Mouse (Mus musculus) lung, embryonic 16.5 days (tissue): ENCODE results near the gene Dennd1b. TPM values are rescaled to one million over a fixed set of nuclear protein-coding genes. Genes with fewer than 3 reads are reported as not detected.

Source experiments
- ATAC-seq: fragments of 200-750 bp; cut with Nextera tagmentation; 2 replicates; pipeline ENCODE4 v1.8.0; 2017; ENCODE audit warnings: low read depth, mild to moderate bottlenecking, moderate library complexity
- H3K27ac ChIP-seq: fragments of 300-500 bp; sonication (generic); 2 replicates; pipeline ENCODE4 v1.5.1; 2014; ENCODE audit warnings: mild to moderate bottlenecking, control low read depth, low read length
- H3K27me3 ChIP-seq: fragments of 300-500 bp; sonication (generic); 2 replicates; pipeline ENCODE4 v1.6.1; 2014; ENCODE audit warnings: low read depth, low read length, mixed read lengths; ENCODE audit not compliant: control insufficient read depth, insufficient read depth
- H3K36me3 ChIP-seq: fragments of 300-500 bp; sonication (generic); 2 replicates; pipeline ENCODE4 v1.6.1; 2014; ENCODE audit warnings: low read length; ENCODE audit not compliant: control insufficient read depth, insufficient read depth
- H3K4me1 ChIP-seq: fragments of 300-500 bp; sonication (generic); replicated peaks from 2 replicates; pipeline ENCODE4 v1.6.1; 2014; ENCODE audit warnings: low read length, mixed read lengths; ENCODE audit not compliant: control insufficient read depth, insufficient read depth
- H3K4me2 ChIP-seq: fragments of 300-500 bp; sonication (generic); 2 replicates; pipeline ENCODE4 v1.6.1; 2014; ENCODE audit warnings: low read depth, low read length, control low read depth
- H3K4me3 ChIP-seq: fragments of 300-500 bp; sonication (generic); 2 replicates; pipeline ENCODE4 v1.5.1; 2014; ENCODE audit warnings: mild to moderate bottlenecking, low read length, control low read depth
- H3K9ac ChIP-seq: fragments of 300-500 bp; sonication (generic); 2 replicates; pipeline ENCODE4 v1.6.1; 2014; ENCODE audit warnings: low read length, control low read depth
- H3K9me3 ChIP-seq: fragments of 300-500 bp; sonication (generic); 2 replicates; pipeline ENCODE4 v1.6.1; 2016; ENCODE audit warnings: low read length; ENCODE audit not compliant: control insufficient read depth
- WGBS: fragments of 180-500 bp; shearing (Covaris S2); extraction: QIAGEN DNeasy Blood & Tissue Kit; methylation state at CpG from one replicate; pipeline ENCODE4 v1.1.7; 2014; 5-methylcytosine and 5-hydroxymethylcytosine counted together
- polyA plus RNA-seq: library from polyadenylated mRNA; unstranded; fragments of >200 nt; fragmentation: Nextera tagmentation; extraction: Ambion mirVana; gene quantifications from 2 replicates; pipeline ENCODE4 v1.2.1, GENCODE M21; 2015

The Dennd1b gene
- polyA plus RNA-seq, 1 experiment from 2014 or later: 9.1 TPM

DNA sequence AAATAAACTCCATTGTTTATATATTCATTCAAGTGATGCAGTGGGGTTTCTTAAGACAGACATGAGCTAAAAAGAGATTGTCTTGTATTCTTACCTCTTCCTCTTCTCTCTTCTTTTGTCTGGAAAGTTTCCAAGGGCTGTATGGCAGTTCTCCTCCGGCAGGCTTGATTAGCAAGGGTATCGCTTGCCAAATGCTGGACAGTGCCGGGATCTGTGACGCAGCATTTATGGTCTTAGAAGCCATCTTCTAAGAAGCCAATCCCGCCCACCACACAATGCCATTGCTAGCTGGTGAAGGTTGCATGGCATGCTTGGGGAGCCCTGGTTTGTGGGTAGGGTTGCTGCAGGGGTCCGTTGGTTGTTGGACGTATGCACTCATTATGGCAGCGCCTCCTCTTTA is 115.8 kb downstream of the Dennd1b start:
- no peak overlapping the region for H3K27ac ChIP-seq
- no peaks in the 10 kb centered on the region for H3K9me3 ChIP-seq
- no peak overlapping the region for H3K9ac ChIP-seq
- no peak for ATAC-seq
- WGBS: 57% methylated on average over 8 of the region's 8 CpGs
- peaks cover 7% of the 10 kb centered on the region; the same call in 1 of the 2 replicates for H3K4me1 ChIP-seq
- no peaks in the 10 kb centered on the region for H3K27me3 ChIP-seq
- H3K4me3 ChIP-seq: no peak overlapping the region
- no peak overlapping the region for H3K4me2 ChIP-seq
- no peaks in the 10 kb centered on the region for H3K36me3 ChIP-seq

DNA sequence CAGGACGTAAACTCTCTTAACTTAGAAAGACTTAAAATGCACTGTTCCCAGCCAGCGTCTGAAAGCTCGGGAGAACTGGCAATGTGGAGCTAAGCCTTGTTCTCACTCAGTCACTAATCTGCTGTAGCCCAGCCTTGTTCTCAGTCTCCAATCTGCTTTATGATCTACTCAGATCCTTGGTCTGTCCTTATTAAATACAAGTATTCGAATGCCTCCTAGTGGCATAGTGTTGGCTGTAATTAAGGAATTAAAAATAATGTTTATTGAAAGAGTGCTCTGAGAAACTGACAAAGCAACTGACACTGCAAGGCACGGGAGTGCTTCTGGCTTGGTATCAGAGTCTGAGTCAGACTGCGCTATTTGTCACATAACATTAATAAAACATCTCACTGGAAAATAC is 116.3 kb downstream of the Dennd1b start:
- no peaks in the 10 kb centered on the region for H3K9me3 ChIP-seq
- no peak overlapping the region for H3K4me3 ChIP-seq
- H3K9ac ChIP-seq: no peak overlapping the region
- 0 out of 2 replicates have a peak, but pooled peaks have one; percentile 34 for ATAC-seq
- peaks cover 7% of the 10 kb centered on the region; the same call in 1 of the 2 replicates for H3K4me1 ChIP-seq
- no peaks in the 10 kb centered on the region for H3K36me3 ChIP-seq
- H3K27me3 ChIP-seq: no peaks in the 10 kb centered on the region
- no peak overlapping the region for H3K27ac ChIP-seq
- WGBS: 61% methylated on average over 6 of the region's 6 CpGs
- no peak overlapping the region for H3K4me2 ChIP-seq

DNA sequence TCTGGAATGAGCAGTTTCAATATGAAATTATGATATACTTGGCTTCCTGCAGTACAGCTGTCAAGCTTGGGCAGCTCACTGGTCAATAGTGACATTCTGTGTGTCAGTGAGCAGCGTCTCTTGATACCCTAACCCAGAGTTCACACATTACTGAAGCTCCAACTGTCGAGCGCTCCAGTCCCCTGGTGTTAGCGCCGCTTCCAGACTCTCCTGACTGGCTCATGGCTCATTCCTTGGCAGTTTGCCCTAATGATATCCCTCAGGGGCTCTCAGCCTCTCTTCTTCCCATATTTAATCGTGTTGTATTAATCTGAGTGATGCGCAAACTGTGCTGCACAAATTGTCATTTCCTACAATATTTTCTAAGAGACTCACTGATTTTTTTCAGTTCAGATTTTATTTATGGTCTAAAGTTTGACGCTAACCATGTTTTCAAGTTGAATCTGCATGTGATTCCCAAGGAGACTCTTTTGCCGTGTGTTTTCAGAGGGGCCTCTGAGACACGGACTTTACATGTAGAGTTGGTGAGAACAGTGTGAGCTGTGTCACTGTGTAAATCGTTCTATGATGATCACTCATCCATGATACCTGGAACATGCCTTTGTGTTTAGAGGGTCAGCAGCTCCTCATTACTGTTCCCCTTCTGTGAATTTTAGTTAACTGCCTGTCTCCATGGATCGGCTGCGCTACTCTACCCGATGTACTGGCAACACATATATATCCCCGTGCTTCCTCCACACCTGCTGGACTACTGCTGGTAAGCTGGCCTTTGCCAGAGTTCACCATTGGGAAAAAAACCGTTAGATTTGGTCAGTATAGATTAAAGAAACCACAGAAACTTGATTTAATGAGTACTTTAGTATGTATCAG is 117.5 kb downstream of the Dennd1b start:
- H3K9ac ChIP-seq: no peak overlapping the region
- peaks cover 7% of the 10 kb centered on the region; the same call in 1 of the 2 replicates for H3K4me1 ChIP-seq
- no peak overlapping the region for H3K27ac ChIP-seq
- H3K4me3 ChIP-seq: no peak overlapping the region
- no peaks in the 10 kb centered on the region for H3K36me3 ChIP-seq
- H3K9me3 ChIP-seq: no peaks in the 10 kb centered on the region
- no peak overlapping the region for H3K4me2 ChIP-seq
- no peak for ATAC-seq
- WGBS: 61% methylated on average over 16 of the region's 16 CpGs
- no peaks in the 10 kb centered on the region for H3K27me3 ChIP-seq

DNA sequence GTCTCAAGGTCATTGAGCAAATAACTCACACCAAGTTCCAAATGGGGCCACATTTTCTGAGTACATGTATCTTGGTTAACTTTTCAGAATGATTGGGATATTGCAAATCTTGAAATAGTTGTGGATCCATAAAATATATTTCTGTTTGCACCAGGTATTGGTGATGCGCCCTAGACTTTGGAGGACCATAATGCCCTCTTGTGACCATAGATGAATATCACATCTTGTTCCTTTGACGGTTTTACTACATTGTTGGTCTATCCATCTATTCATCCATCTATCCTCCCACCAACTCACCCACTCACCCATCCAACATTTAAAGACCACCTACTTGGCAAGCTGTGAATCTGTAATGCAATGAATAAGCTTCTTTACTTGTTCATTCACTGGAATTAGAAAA is 120.1 kb downstream of the Dennd1b start:
- Histone ChIP-seq H3K4me2 (no peak overlapping the region), H3K4me3 (no peak overlapping the region), H3K27ac (no peak overlapping the region), H3K27me3 (no peaks in the 10 kb centered on the region), H3K4me1 (peaks cover 3% of the 10 kb centered on the region; the same call in 1 of the 2 replicates), H3K36me3 (no peaks in the 10 kb centered on the region), H3K9me3 (no peaks in the 10 kb centered on the region), H3K9ac (no peak overlapping the region)
- ATAC-seq: no peak
- WGBS: 73% methylated on average over 2 of the region's 2 CpGs

DNA sequence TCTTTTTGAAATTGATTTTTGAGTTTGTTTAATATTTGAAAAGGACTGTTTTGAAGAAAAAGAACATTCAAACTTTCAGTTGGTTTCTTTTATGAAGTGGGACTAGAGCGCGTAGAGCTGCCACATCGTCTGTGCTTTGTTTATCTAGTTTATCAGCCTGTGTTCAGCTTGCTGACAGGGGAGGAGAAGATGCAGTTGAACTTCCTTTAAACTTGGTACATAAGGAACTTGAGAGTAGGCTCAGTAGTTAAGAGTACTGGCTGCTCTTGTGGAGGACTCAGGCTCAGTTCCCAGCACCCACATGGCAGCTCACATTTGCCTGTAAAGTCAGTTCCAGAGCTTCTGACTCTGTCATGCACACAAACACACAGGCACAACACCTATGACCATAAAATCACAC is 124.3 kb downstream of the Dennd1b start:
- Histone ChIP-seq H3K27ac (no peak overlapping the region), H3K4me1 (no peaks in the 10 kb centered on the region), H3K27me3 (no peaks in the 10 kb centered on the region), H3K4me3 (no peak overlapping the region), H3K4me2 (no peak overlapping the region), H3K36me3 (no peaks in the 10 kb centered on the region), H3K9ac (no peak overlapping the region), H3K9me3 (no peaks in the 10 kb centered on the region)
- WGBS: 63% methylated on average over 3 of the region's 3 CpGs
- ATAC-seq: no peak

DNA sequence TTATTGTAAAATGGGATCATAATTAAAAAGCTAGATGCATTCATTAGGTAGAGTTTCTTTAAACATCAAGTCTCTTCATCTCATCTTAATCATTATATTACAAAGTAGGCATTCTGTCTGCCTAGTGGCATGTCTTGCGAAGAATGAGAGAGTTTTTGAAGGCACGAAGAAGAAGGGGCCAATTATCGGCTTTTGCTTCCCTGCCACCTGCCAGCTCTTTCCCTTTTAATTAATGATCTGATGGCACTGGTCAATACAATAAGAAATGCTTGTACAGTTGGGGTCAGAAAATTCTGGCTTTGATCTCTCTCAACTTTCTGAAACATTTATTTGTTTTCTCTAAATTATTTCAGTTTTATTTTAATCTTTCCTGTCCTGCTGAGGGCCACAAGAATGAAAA is 127.5 kb downstream of the Dennd1b start:
- 81% methylated on average over 3 of the region's 3 CpGs for WGBS
- Histone ChIP-seq H3K4me1 (no peaks in the 10 kb centered on the region), H3K36me3 (no peaks in the 10 kb centered on the region), H3K27me3 (no peaks in the 10 kb centered on the region), H3K4me3 (no peak overlapping the region), H3K9me3 (no peaks in the 10 kb centered on the region), H3K4me2 (no peak overlapping the region), H3K27ac (no peak overlapping the region), H3K9ac (no peak overlapping the region)
- ATAC-seq: no peak

DNA sequence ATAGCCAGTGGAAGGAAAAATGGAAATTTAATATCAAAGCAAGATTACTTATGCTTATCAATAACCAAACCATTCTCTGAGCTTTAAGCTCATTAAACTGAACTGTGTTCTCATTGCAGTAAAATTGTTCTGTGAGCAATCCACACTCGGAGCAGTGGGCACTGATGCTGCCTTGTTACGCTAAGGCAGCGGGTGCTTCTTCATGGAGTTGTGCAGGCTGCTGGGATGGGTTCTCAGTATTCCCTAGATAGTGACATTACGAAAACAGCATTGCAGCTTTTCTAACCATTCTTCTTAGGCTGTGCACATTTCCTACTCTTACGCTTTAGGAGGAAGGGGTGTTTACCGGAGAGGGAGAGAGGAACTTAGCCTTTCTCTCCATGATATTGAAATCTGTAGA is 128.5 kb downstream of the Dennd1b start:
- Histone ChIP-seq H3K36me3 (no peaks in the 10 kb centered on the region), H3K9me3 (no peaks in the 10 kb centered on the region), H3K4me1 (no peaks in the 10 kb centered on the region), H3K27me3 (no peaks in the 10 kb centered on the region), H3K4me3 (no peak overlapping the region), H3K9ac (no peak overlapping the region), H3K27ac (no peak overlapping the region), H3K4me2 (no peak overlapping the region)
- no peak for ATAC-seq
- 82% methylated on average over 6 of the region's 6 CpGs for WGBS

DNA sequence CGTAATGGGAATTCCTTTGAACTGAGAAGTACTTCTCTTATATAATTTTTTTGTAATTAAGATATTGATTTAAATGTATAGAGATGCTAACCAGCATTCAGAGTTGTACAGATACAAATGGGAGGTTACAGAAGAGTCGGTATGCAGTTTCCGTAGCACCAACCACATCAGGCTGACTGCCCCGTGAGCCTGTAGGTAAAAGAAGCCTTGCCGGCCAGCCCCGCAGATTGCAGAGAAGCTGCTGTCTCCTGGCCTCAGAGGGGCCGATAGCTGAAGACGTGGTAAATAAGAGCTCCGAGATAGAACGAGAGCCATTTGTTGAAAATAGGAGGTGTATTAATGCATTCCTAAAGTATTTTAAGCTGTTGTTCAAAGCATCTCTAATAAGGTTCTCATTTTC is 128.9 kb downstream of the Dennd1b start:
- no peak overlapping the region for H3K9ac ChIP-seq
- WGBS: 74% methylated on average over 10 of the region's 10 CpGs
- no peaks in the 10 kb centered on the region for H3K9me3 ChIP-seq
- no peak for ATAC-seq
- no peak overlapping the region for H3K27ac ChIP-seq
- H3K4me2 ChIP-seq: no peak overlapping the region
- no peaks in the 10 kb centered on the region for H3K27me3 ChIP-seq
- H3K4me1 ChIP-seq: no peaks in the 10 kb centered on the region
- H3K36me3 ChIP-seq: no peaks in the 10 kb centered on the region
- no peak overlapping the region for H3K4me3 ChIP-seq

DNA sequence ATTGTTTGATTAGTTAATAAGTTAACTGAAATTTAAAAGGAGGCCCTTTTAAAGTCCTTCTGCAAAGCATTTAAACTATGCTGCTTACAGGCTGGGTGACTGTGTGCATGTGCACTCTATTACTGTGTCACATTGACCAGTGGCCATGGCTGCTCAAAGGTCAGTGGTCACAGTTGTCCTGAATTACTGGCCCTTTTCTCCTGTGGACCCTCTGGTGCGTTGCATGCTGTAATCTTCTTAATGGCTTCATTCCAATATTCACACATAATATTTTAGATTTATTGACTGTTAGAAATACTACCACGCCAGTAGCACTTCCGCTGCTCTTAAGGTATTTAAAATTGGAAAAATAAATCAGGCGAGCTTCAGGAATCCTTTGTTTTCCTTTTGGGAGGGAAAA is 129.5 kb downstream of the Dennd1b start:
- Histone ChIP-seq H3K27ac (no peak overlapping the region), H3K9me3 (no peaks in the 10 kb centered on the region), H3K4me2 (no peak overlapping the region), H3K9ac (no peak overlapping the region), H3K36me3 (no peaks in the 10 kb centered on the region), H3K4me1 (no peaks in the 10 kb centered on the region), H3K4me3 (no peak overlapping the region), H3K27me3 (no peaks in the 10 kb centered on the region)
- 48% methylated on average over 4 of the region's 4 CpGs for WGBS
- ATAC-seq: peak; percentile 43; the same call in 1 of the 2 replicates
